Mouse (Mus musculus): Measurements from ENCODE around the gene Ccdc43.
A peak's percentile ranks its signal among the peaks of the same experiment; 100 is the strongest.
"Not testable (repeated sequence)": the region's sequence is repeated elsewhere in the genome, so short reads cannot be mapped to it uniquely, and the experiment has no call there.

The Ccdc43 gene

DNA sequence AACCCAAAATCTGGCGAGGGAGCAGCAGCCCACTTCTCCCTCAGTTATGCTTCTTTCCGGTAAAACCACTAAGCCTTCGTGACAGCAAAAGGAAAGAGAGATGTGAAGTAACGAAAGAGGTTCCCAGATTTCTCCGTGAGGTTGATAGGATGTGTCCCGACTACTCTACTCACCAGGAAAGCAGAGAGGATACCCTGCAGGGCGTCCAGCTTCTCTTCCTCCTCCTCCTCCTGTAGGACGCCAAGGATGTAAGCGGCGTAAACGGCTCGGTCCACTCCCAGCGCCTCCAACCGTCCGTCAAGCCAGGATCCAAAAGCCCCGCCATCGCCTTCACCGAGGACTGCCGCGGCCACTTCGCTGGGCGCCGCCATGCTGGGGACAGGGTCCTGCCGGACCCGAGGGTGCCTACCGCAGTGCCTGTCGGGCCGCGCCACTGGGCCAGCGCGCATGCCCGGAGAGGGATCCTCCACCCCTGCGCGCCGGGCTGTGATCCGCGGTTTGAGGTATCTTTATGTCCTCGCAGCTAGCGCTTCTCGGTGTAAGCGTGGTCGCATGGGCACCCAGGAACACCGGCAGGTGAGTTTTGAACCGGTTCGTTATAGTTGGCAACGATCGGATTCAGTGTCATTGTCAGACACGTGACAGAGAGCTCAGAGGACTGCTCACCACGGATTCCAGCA is at the start of gene Ccdc43:
Gene Ccdc43, minus strand, starts transcription at position 445 of the 680 bp plus-strand sequence.
- DNase-seq: peak; percentile 85

DNA sequence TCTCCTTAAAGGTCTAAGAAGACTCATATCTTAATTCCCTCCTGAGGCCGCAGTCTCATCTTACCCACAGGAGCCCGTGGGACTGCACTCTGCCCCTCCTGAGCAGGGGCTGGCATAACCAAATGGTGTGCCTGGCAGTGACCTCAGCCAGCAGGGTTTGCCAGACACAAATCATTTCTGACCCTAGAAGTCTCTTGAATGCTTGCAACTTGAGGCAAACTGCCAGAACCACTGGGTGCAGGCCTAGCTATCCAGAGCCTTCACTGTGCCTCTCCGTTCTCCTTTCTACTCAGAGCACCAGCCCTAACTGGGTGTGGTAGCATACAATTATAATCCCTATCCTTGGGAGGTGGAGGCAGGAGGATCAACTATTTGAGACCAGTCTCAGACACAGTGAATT is 47.2 kb upstream of the Ccdc43 start:
- peak; percentile 63 for DNase-seq

DNA sequence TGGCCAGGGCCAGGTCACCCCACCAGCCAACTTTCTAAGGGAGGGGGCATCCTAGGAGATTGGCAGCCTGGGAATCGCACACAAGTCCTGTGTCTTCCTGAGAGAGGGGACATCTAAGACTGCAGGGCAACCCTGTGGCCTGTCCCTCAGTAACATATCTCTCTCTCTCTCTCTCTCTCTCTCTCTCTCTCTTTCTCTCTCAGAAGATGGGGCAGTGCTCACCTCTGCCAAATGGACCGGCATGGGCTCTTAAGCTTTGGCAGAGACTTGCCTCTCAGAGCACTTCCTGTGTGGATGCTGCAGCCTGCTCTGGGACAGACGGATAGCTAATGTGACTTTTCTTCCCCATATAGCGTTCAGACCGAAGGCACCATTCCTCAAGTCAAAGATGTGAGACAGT is 45.3 kb upstream of the Ccdc43 start:
- peak; percentile 56 for DNase-seq

DNA sequence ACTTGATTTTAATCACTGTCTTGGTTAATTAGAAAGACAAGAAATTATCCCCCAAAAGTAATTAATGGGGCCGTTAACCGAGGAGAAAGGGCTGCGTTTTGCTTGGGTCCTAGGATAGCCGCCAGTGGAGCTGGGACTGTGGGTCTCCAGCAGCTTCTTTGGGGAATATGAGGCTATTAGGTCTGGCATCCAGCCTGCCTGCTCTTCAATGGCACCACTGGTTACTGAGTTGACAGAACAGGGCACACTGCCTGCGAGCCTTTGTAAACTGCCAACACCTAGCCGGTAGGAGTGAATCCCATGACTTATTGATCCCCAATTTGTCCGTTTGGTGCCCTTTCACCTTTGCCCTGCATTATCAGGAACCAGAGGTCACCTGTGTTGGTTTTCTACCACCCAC is 44.5 kb upstream of the Ccdc43 start:
- peak; percentile 71 for DNase-seq

DNA sequence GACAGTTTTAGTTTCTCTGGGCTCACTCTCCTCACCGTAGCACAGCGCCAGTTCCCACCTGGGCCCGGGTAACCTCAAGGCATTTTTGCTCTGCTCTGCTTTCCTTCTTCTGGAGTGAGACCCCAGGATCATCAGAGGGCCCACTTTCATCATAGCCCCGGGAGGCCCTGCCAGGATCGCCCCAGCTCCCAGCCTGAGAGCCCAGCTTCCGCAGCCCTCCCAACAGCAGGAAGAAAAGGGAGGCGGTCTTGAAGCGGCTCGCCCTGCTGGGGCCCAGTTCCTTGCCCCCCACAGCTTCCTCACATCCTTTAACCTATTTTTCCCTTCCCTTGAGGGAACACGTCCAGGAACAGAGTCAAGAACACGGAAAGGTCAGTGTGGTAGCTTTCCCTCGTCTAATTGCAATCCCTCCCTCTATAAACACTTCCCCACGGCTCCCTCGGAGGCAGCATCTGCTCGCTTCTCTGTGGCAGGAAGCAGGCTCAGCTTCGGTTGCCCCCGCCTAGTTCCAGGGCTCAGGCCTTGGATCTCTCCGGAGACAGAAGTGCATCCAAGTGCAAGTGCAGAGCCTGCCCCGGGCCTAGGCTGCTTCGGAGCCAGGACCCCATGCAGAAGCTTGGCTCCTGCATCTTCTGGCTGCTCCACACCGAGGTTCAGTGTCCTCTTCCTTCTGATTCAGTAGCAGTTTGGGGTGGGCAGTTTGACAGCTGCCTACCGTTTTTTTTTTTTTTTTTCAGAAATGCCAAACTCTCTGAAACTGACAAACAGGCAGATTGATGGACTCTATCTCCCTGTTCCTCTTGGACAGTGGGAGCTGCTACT is 43.8 kb upstream of the Ccdc43 start:
- DNase-seq: peak; percentile 94

DNA sequence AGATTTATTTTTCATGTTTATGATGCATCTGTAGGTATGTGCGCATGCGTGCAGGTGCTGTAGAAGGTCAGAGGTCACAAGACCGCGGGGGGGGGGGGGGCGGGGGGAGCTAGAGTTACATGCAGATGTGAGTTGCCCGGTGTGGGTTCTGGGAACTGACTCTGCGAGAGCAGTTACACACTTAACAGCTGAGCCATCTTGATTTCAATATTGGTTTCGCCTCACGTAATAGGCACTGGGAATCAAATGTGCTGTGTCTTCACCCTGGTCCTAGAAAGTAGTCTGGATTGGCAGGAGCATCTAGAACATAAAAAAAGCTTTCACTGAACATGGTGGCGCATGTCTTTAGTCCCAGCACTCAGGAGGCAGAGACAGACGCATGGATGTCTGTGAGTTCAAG is 43.1 kb upstream of the Ccdc43 start:
- DNase-seq: peak; percentile 33

DNA sequence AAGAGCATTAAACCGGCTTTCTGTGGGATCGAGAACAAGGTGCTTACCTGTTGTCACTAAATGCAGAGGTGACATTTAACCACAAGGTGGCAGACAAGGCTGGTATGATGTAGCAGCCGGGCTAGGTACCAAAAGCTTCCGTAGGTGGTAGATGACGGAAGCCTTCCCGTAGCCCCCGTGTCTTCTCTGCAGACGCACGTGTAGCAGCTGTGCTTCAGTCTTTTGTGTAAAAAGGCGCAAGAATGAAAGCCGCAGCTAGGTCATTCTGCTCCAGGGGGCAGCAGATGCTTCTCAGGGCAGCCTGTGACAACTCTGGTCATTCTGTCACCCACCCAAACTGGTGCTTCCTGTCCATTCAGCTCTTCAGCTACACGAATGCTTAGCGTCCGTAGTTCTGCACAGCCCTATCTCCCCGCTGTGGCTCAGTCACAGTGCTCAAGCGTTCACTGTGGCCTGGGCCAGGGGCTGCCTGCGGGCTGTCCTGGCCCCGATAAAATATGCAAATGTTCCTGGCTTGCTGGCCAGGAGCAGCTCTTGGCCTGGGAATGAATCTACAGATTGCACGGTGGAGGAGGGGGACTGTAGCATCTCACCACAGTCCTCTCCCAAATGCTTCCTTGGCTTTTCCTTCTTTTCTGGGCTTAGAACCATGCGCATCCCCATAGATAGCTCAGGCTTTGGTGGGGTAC is 41.8 kb upstream of the Ccdc43 start:
- DNase-seq: peak; percentile 87

DNA sequence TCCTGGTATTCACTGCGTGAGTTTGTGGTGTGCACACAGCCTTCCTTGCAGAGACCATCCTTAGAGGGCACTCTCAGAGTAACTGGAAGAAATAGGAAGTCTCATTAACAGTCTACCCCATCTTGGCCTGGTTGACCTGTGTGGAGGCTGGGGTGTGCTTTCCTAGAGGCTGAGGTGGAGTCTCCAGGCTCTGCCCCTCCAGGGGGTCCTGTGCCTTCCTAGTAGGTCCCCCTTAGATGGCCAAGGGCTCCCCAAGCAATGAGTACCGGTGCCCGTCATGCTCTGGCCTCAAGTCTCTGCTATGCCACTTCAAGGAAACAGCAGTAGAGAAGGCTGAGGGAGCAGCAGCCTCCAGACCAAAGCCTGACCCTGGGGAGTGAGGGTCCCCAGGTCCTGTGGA is 40.5 kb upstream of the Ccdc43 start:
- peak; percentile 58 for DNase-seq

DNA sequence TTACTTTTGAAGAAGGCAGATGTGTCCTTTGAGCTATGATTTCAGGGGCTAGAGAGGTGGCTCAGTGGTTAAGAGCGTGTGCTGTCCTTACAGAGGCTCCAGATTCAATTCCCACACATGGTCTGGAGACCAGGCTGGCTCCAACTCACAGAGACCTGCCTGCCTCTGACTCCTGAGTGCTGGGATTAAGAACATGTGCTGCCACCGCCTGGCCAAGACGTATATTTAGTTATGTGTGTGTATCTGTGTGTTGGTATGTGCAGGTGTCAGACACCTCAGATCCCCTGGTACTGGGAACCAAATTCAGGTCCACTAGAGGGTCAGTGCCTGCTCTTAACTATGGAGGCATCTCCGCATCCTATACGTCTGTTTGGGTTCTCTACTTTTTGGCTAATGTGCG is 37.4 kb upstream of the Ccdc43 start:
- DNase-seq: no peak

DNA sequence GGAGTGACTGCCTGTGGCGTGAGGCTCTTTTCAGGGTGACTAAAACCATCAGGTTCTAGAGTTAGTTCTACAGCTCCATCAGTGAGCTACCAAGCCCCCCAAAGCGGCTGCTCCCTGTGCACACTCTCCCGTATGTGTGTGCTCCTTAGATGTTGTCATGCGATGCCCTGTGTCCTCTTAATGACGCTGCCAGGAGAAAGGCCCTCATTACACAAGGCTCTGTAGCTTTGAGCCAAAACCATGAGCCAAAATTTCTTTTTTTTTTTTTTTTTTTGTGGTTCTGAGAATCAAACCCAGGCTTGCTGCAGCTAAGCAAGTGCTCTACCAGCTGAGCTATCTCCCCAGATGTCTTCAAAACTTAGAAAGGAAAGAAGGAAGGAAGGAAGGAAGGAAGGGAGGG is 35.6 kb upstream of the Ccdc43 start:
- no peak for DNase-seq

DNA sequence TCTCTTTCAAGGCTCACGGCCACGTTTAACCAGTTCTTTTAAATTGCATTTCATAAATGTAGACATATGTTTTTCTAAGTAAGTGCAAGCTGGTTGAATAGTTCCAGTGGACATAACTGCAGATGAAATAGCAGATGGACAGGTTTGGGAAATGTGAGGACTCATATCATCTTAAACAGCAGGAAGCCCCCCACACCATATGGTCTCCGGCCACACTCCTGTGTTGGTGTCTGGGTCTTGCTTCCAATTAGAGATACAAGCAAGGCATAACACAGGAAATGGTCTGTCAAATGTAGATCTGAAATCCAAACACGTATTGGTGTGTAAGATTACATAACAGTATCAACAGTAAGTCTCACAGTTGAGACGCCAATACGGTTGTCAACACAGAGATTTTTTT is 33.8 kb upstream of the Ccdc43 start:
- peak; percentile 66 for DNase-seq

DNA sequence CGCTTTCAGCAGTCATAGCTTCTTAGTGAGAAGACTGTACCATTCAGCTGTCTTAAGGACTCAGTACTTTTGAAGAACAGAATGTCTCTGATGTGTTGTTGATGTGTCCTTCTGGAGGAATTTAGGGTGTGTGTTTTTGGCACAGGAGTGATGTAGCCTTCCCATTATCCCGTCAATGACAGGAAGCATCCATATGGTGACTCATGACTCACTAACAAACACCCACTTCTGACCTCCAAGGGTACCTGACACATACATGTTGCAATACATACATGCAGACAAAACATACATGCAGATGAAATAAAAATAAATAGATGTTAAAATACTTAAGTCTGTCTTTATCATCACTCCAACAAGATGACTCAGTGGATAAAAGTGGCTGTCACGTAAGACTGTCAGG is 32.3 kb upstream of the Ccdc43 start:
- no peak for DNase-seq

DNA sequence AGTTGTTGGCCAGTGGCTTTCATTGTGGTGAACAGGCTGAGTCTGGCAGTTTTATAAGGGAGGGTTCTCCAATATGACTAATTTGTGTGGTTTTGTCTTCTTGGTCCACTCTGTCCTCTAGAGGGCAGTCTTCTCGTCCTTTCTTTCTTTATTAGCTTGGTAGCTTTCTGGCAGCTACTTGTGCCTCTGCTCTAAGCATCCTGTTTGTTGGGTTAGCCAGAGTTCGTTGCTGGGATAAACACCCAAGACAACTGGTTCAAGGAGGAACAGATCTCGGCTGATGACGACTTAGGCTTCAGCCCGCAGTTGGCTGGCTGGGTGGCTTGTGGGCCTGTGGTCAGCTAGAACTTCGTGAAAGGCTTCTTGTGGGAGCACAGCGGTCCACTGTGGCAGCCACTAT is 31.0 kb upstream of the Ccdc43 start:
- no peak for DNase-seq

DNA sequence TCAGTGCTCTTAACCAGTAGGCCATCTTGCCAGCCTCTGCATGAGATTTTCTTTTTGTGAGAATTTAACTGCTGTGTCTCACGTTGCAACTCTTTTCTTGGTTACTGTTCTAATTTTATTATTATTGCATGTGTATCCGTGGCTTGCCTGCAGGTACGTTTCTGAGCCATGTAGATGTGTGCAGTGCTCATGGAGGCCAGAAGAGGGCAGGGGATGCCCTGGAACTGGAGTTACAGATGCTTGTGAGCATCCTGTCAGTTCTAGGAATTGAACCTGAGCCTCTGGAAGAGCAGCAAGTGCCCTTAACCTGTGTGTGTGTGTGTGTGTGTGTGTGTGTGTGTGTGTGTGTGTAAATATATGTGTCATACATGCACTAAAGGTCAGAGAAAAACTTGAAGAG is 28.0 kb upstream of the Ccdc43 start:
- no peak for DNase-seq

DNA sequence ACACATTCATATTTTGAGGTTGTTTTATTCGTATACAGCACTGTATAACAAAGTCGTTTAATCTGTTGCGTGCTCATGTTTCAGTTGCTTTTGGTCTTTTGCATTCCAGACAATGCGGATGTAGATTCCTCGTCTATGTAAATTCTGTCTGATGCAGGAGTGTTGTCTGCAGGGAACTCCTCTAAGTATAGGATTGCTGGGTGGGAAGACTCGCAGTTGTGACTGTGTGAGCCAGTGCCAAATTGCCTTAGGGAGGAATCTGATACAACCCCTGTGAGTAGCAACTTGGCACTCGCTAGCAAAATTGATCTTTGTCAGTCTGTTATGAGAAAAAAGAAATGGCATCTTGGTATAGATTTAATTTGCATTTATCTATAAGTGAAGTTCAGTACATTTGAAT is 18.6 kb upstream of the Ccdc43 start:
- DNase-seq: no peak

DNA sequence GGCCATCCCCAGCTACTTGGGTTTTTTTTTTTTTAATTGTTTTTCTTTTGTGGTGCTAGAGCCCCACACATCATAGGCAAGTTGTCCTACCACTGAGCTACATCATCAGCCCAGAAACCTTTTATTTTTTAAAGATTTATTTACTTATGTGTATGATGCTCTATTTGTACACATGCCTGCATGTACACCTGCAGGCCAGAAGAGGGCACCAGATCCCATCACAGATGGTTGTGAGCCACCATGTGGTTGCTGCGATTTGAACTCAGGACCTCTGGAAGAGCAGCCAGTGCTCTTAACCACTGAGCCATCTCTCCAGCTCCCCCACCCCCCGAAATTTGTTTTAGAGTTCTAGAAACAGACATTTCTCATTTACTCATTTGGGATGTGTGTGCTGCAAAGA is 17.0 kb upstream of the Ccdc43 start:
- DNase-seq: not testable (repeated sequence)

DNA sequence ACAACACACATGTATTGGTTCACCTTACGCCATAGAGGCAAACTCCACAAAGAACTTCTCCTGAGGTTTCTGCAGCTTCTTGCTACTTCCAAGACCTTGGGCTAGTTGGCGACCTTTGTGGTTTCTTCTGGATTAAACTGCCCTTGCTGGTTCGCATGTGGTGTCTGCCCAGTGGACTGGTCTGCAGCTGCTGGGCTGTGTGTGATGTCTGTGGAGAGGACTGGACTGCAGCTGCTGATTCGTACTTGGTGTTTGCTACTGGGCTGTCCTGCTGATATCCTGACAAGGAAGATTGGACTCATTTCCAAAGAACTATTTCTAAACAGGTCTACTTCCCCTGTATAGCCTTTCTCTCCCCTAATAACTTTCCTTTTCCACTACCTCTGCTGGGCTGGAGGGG is 14.8 kb upstream of the Ccdc43 start:
- no peak for DNase-seq

DNA sequence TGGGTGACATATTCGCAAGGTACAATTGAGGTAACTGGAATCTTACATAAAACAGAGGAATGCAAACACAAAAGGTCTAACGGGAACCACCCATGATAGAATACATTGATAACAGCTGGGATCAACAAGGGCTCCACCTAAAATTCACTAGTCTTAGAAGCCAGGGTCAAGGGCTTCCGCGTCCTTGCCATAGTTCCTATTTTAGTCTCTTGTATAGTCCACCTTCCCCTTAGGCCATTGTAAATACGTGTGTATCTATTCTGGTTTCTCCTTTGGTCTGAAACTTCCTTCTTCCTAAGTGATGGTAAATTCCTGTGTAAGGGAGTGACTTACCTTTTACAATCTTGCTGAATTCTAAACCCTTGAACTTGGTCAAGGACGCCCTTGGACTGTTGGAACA is 4.6 kb upstream of the Ccdc43 start:
- not testable (repeated sequence) for DNase-seq

DNA sequence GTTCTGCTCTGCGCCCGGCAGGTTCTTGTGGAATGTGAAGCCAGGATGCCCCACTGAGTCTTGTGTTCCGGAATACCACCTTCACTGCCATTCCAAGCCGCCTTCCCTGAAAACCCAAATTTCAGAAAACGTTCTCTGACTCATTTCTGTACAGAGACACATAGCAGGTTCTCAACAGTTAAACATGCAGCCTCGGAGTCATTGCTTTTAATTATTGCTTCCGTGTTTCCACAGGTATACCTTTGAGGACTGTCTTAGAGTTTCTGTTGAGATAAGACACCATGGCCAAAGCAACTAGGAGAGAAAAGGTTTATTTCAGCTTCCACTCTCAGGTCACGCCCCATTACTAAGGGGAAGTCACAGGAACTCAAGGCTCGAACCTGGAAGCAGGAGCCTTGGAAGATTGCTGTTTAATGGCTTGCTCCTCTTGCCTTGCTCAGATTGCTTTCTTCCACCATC is 465 bp upstream of the Ccdc43 start:
- no peak for DNase-seq

DNA sequence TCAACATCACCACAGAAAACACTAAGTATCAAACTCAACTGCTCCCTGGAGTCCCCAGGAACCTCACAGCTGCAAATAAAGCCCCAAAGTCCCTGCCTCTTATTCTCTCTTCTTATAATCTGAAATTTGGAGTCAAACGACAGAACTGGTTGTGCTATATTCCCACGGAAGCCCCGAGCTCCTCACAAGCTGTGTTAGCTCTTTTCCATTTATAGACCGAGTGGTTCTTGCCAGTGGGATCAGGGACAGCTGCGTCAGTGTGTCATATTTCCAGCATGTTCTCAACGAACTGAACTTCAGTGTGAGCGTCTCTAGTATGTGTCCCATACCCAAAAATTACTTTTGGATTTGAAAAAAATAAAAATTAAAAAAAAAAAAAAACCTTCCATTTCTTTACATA is 2.3 kb downstream of the Ccdc43 start:
- no peak for DNase-seq

DNA sequence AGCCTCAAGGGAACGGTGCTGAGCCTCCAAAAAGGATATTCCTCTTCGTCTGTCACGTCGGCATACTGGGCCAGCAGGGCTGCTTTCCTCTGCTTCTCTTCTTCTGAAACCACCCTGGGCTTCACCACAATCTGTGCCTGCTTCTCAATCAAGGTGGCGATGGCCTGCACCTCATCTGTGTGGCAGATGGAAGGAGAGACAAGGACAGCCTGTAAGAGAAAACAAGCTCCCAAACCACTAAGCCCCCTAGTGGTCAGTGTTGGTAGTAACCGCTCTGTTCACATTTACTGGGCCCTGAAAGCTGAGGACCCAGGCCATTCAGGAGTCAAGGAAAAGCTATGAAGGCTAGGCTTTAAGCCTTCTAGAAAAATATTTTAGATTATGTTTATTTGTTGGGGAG is 7.4 kb downstream of the Ccdc43 start:
- peak; percentile 60 for DNase-seq

DNA sequence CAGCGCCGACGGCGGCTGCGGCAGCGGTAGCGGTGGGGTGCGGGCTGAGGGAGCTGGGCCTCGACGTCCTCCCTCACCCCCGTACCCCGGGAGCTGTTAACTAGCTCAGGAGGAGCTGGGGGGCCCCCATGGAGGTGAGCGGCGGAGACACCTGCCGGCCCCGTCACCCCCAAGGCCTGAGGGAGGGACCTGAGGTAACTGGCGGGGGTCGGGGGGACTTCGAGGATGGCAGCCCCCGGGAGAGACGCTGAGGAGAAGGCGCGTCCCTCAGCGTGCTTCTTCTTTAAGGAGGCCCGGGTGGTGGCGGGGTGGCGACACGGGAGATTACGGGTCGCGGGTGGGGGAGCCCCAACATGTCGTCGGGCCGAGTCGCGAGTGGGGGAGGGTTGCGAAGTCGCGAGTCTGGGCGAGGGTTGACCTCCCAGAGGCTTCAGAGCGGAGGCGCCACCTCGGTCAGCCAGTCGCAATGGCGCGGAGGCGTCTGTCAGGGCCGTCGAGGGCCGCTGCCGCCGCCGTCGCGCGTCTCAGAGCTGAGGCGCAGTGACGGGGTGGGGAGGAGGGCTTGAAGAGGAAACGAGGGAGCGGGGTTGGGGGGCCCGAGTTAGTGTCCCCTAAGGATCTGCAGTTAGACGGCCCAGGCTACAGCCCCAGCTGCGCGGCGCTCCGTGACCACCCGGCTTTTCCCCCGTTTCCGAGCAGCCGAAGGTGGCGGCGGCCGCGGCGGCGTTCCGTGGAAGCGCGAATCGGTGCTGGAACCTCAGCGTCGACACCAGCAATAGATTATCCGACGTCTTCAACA is 31.7 kb downstream of the Ccdc43 start:
- no peak for DNase-seq

DNA sequence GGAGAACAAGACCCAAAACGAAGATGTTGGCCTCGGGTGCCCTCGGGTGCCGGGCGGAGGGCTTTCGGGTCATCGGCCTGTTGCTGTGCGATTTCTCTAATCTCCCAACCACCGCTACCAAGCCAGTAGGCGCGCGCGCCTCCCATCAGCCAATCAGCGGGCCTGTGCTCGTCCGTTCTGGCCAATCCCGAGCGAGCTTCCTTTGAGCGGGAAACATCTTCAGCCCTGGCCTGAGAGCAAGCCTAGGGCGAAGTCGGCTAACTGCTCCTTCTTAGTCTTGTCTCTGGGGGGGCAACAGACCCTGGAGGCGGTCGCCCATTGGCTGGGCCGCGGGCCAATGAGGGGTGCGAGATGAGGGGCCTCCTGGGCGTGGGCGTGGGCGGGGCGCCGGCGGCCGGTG is 32.4 kb downstream of the Ccdc43 start:
- DNase-seq: no peak
